Mouse (Mus musculus): ENCODE measurements at regions not wholly inside any gene's neighbourhood (a gene's known extent, or its start where the extent isn't known, plus 50 kb on each side); places are given as distances from the start of the nearest gene placed in this dataset.

GRCm38 (mm10) chr2:178992334-178993116, 449.7 kb upstream of the Cdh4 start:
- TF ChIP-seq ELF1 (IDR thresholded peaks at IDR 0.05; ENCODE audit: low read depth, low read length), result no peak
- TF ChIP-seq NELFE (IDR thresholded peaks at IDR 0.05; ENCODE audit: low read depth, low read length), result no peak
- TF ChIP-seq SMC3 (IDR thresholded peaks at IDR 0.05; ENCODE audit: low read depth, low read length), result no peak
- no peak for TF ChIP-seq CTCF (conservative IDR thresholded peaks at IDR 0.05 in 1 of 2, IDR thresholded peaks at IDR 0.05 in 1 of 2; ENCODE audit: low read depth in 2 of 2, low read length in 2 of 2)
- no peak for TF ChIP-seq USF2 (conservative IDR thresholded peaks at IDR 0.05; ENCODE audit: low read depth, low read length)
- no peak for TF ChIP-seq KAT2A (IDR thresholded peaks at IDR 0.05; ENCODE audit: insufficient replicate concordance, low read length)
- TF ChIP-seq RAD21 (IDR thresholded peaks at IDR 0.05; ENCODE audit: low read depth, low read length), result no peak
- no peak for TF ChIP-seq NRF1 (IDR thresholded peaks at IDR 0.05; ENCODE audit: low read depth, low read length)
- no peak for TF ChIP-seq ZNF384 (IDR thresholded peaks at IDR 0.05; ENCODE audit: low read depth, low read length)
- TF ChIP-seq E2F4 (IDR thresholded peaks at IDR 0.05; ENCODE audit: insufficient replicate concordance, low read depth, low read length), result no peak
- no peak for TF ChIP-seq EP300 (IDR thresholded peaks at IDR 0.05; ENCODE audit: low read length)
- no peak for TF ChIP-seq POLR2A (IDR thresholded peaks at IDR 0.05; ENCODE audit: low read depth, low read length)
- no peak for TF ChIP-seq CHD2 (IDR thresholded peaks at IDR 0.05; ENCODE audit: low read length)
